Mouse (Mus musculus) liver, adult 2 months (tissue): ENCODE measurements around the gene Dld. TPM values are rescaled to one million over a fixed set of nuclear protein-coding genes. Genes with fewer than 3 reads are reported as not detected.

ENCODE experiments used
- DNase-seq: peaks from one replicate; pipeline ENCODE4 v3.0.0-alpha.2; 2011; ENCODE audit warnings: low read depth, low spot score; ENCODE audit errors: extremely low read depth
- H3K27ac ChIP-seq: fragments of 200-500 bp; replicated peaks from 2 replicates; pipeline ENCODE4 v1.5.1; 2012; ENCODE audit warnings: low read depth, mild to moderate bottlenecking, control low read depth, inconsistent platforms, low read length; ENCODE audit not compliant: insufficient read depth
- H3K27me3 ChIP-seq: fragments of 200-500 bp; 2 replicates; pipeline ENCODE4 v1.6.1; 2012; ENCODE audit warnings: mild to moderate bottlenecking, moderate library complexity, low read length, inconsistent platforms; ENCODE audit not compliant: control insufficient read depth, insufficient read depth
- H3K36me3 ChIP-seq: fragments of 200-500 bp; 2 replicates; pipeline ENCODE4 v1.6.1; 2012; ENCODE audit warnings: low read length, inconsistent platforms; ENCODE audit not compliant: control insufficient read depth, insufficient read depth
- H3K4me1 ChIP-seq: fragments of 200-500 bp; 2 replicates; pipeline ENCODE4 v1.6.1; 2011; ENCODE audit warnings: low read length; ENCODE audit not compliant: control insufficient read depth, insufficient read depth
- H3K4me3 ChIP-seq: fragments of 200-500 bp; 2 replicates; pipeline ENCODE4 v1.5.1; 2011; ENCODE audit warnings: low read depth, mild to moderate bottlenecking, control low read depth, low read length, moderate library complexity; ENCODE audit not compliant: insufficient read depth
- H3K79me2 ChIP-seq: fragments of 200-500 bp; 2 replicates; pipeline ENCODE4 v1.6.1; 2012; ENCODE audit warnings: inconsistent platforms, mild to moderate bottlenecking, low read length, moderate library complexity; ENCODE audit not compliant: control insufficient read depth, insufficient read depth
- H3K9ac ChIP-seq: fragments of 200-500 bp; 2 replicates; pipeline ENCODE4 v1.6.1; 2012; ENCODE audit warnings: low read depth, mild to moderate bottlenecking, control low read depth, inconsistent platforms, low read length
- CTCF ChIP-seq: fragments of 200-500 bp; IDR thresholded peaks from 2 replicates; pipeline ENCODE4 v1.5.1; 2011; ENCODE audit warnings: low read depth, low read length, control low read depth
- POLR2A ChIP-seq: fragments of 200-500 bp; IDR thresholded peaks from 2 replicates; pipeline ENCODE4 v1.6.1; 2011; ENCODE audit warnings: low read length, control low read depth; ENCODE audit not compliant: insufficient read depth; ENCODE audit errors: extremely low read depth
- WGBS: fragments of 180-500 bp; shearing (Covaris S2); methylation state at CpG from one replicate; pipeline ENCODE4 v1.1.7; 2018; 5-methylcytosine and 5-hydroxymethylcytosine counted together
- polyA plus RNA-seq: library from polyadenylated mRNA; depleted of rRNA; stranded (reverse); fragments of >200 nt; gene quantifications from 2 replicates; pipeline ENCODE4 v1.2.3, GENCODE M21; 2012
- total RNA-seq: library from RNA; depleted of rRNA; stranded (reverse); fragments of >200 nt; gene quantifications from 2 replicates; pipeline ENCODE4 v1.2.3, GENCODE M21; 2014

Gene Dld
- total and polyA plus RNA-seq, 2 experiments: 17.4 to 117 TPM

GRCm38 (mm10) chr12:31390571-31390970, 39.3 kb upstream of the Dld start, which contains the start of gene Slc26a3:
Slc26a3 (plus strand) TSS chr12:31390871.
- H3K4me1 ChIP-seq: no peaks in the 10 kb centered on the region
- no peaks in the 10 kb centered on the region for H3K36me3 ChIP-seq
- no peak within 1 kb of the TSS for H3K4me3 ChIP-seq
- H3K79me2 ChIP-seq: no peaks in the 10 kb centered on the region
- H3K27me3 ChIP-seq: peaks cover 3% of the 10 kb centered on the region; the same call in 1 of the 2 replicates
- no peak within 1 kb of the TSS for H3K27ac ChIP-seq
- no peak for DNase-seq
- WGBS: 94% methylated on average over 3 of the region's 3 CpGs
- TF ChIP-seq CTCF (no peak), POLR2A (no peak)
- H3K9ac ChIP-seq: no peak within 1 kb of the TSS

GRCm38 (mm10) chr12:31387303-31387702, 36.0 kb upstream of the Dld start:
- DNase-seq: no peak
- TF ChIP-seq CTCF (peak; percentile 32; the same call in 1 of the 2 replicates), POLR2A (no peak)
- no peaks in the 10 kb centered on the region for H3K79me2 ChIP-seq
- WGBS: 66% methylated on average over 3 of the region's 3 CpGs
- no peaks in the 10 kb centered on the region for H3K4me1 ChIP-seq
- H3K27ac ChIP-seq: no peak overlapping the region
- peaks cover 9% of the 10 kb centered on the region; the same call in 1 of the 2 replicates for H3K27me3 ChIP-seq
- no peaks in the 10 kb centered on the region for H3K36me3 ChIP-seq
- H3K4me3 ChIP-seq: no peak overlapping the region
- no peak overlapping the region for H3K9ac ChIP-seq

GRCm38 (mm10) chr12:31382451-31382850, 31.2 kb upstream of the Dld start:
- no peak for DNase-seq
- no peak overlapping the region for H3K4me3 ChIP-seq
- H3K4me1 ChIP-seq: no peaks in the 10 kb centered on the region
- no peak overlapping the region for H3K9ac ChIP-seq
- no peaks in the 10 kb centered on the region for H3K79me2 ChIP-seq
- no peak overlapping the region for H3K27ac ChIP-seq
- H3K27me3 ChIP-seq: peaks cover 6% of the 10 kb centered on the region; the same call in 1 of the 2 replicates
- H3K36me3 ChIP-seq: no peaks in the 10 kb centered on the region
- WGBS: 77% methylated on average over 2 of the region's 2 CpGs
- TF ChIP-seq POLR2A (no peak), CTCF (no peak)

GRCm38 (mm10) chr12:31380878-31381277, 29.6 kb upstream of the Dld start:
- 33% methylated on average over 2 of the region's 2 CpGs for WGBS
- H3K9ac ChIP-seq: no peak overlapping the region
- no peak overlapping the region for H3K4me3 ChIP-seq
- DNase-seq: no peak
- H3K79me2 ChIP-seq: no peaks in the 10 kb centered on the region
- H3K27ac ChIP-seq: no peak overlapping the region
- H3K36me3 ChIP-seq: no peaks in the 10 kb centered on the region
- H3K4me1 ChIP-seq: no peaks in the 10 kb centered on the region
- H3K27me3 ChIP-seq: peaks cover 6% of the 10 kb centered on the region; the same call in 1 of the 2 replicates
- TF ChIP-seq POLR2A: no peak
- no peak for TF ChIP-seq CTCF

GRCm38 (mm10) chr12:31377241-31377640, 26.0 kb upstream of the Dld start:
- WGBS: 60% methylated on average over 11 of the region's 11 CpGs
- Histone ChIP-seq H3K36me3 (no peaks in the 10 kb centered on the region), H3K4me1 (no peaks in the 10 kb centered on the region), H3K27ac (no peak overlapping the region), H3K27me3 (no peaks in the 10 kb centered on the region; the same call in 1 of the 2 replicates), H3K79me2 (no peaks in the 10 kb centered on the region), H3K4me3 (no peak overlapping the region), H3K9ac (no peak overlapping the region)
- DNase-seq: no peak
- TF ChIP-seq POLR2A (no peak), CTCF (no peak)

GRCm38 (mm10) chr12:31376326-31376950, 25.2 kb upstream of the Dld start:
- no peaks in the 10 kb centered on the region; the same call in 1 of the 2 replicates for H3K27me3 ChIP-seq
- no peaks in the 10 kb centered on the region for H3K36me3 ChIP-seq
- H3K79me2 ChIP-seq: no peaks in the 10 kb centered on the region
- DNase-seq: peak; percentile 13
- 0 out of 2 replicates have a peak, but pooled peaks have one; percentile 15 for TF ChIP-seq CTCF
- TF ChIP-seq POLR2A: no peak
- H3K27ac ChIP-seq: no peak overlapping the region
- WGBS: 7% methylated on average over 13 of the region's 13 CpGs
- no peaks in the 10 kb centered on the region for H3K4me1 ChIP-seq
- no peak overlapping the region for H3K4me3 ChIP-seq
- H3K9ac ChIP-seq: no peak overlapping the region
